Mouse (Mus musculus): Measurements from ENCODE around the gene Gal3st1.

Gene Gal3st1

DNA sequence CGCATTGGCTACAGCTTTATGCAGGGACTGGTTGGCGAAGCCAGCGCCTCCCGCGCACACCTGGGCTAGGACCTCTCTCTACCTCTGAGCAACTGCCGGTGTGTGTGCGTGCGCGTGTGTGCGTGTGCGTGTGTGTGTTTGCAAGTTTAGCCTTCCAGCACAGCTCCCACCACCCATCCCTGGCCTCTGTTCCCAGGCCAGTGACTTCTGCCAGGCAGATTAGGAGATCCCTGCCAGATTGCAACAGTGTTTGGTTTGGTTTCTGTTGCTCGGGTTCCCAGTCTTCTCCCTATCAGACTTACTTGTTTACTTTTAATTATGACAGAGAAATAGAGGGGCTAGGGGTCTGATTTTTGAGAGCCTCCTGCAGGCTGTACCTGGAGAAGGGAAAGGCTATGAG is 48.5 kb downstream of the Gal3st1 start:
- no peak for DNase-seq (ENCODE audit: low read depth, low spot score)

DNA sequence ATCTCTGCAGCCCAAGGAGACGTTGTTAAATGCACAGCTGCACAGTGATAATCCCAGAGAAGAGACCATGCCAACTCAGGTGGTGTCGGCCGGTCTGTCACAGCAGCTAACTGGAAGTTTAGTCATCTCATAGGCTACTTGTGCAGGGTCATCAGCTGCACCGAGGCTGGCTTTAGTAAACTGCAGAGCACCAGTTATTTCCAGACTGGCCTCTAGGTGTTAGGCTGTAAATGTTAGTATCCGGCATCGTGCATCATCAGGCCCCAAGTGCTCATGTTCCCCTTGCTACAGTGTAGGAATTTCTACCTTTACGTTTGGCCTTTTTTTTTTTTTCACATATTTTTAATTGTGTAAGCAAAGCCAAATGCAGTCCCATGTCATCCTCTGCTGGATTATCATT is 50.0 kb downstream of the Gal3st1 start:
- DNase-seq (ENCODE audit: low read depth, low spot score) = no peak

DNA sequence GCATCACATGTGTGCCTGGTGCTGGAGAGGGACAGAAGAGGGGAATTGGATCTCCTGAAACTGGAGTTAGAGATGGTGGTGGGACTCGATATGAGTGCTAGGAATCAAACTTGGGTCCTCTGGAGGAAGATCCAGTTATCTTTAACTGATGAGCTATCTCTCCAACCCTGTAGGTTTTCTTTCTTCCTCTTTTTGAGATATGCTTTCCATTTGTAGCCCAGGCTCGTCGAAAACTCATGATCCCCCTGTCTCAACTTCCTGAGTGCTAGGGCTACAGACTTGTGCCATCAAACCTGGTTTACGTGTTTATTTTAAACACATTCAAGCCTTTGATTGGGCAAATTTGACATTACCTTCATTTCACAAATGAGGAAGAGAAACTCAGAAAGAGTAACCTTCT is 50.7 kb downstream of the Gal3st1 start:
- no peak for DNase-seq (ENCODE audit: low read depth, low spot score)

DNA sequence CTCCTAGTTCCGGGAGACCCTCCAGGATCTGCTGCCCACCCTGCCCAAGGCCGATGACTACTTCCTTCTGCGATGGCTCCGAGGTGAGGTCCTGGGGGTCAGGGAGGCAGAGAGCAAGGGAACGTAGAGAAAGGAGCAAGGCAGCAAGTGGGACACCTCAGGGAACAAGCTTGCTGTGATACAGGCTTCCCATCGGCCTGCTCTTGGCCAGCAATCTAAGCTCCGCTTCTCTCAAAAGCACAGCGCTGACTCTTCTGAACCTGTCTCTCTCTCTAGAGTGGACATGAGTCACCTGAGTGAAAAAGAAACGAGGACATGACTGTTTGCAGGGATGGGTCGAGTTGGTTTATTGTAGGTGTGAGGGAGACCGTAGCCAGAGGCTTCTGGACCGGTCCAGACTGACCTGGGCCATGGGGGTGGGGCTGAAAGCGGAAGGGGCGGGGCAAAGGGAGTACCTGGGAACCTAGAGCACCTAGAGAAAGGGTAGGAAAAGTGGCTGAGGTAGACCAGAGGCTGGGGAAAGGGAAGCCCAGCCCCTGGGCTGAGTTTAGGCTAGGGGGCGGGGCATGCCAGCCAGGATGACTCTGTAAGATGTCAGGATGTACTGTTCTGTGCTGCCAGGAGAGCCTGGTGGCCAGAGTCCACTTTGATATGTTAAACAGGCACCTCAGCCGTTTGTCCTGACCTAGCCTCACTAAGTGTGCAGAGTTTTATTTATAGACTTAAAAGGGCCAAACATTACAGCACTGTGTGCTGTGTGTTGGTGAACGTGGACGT is 51.9 kb downstream of the Gal3st1 start:
- no peak for DNase-seq (ENCODE audit: low read depth, low spot score)

DNA sequence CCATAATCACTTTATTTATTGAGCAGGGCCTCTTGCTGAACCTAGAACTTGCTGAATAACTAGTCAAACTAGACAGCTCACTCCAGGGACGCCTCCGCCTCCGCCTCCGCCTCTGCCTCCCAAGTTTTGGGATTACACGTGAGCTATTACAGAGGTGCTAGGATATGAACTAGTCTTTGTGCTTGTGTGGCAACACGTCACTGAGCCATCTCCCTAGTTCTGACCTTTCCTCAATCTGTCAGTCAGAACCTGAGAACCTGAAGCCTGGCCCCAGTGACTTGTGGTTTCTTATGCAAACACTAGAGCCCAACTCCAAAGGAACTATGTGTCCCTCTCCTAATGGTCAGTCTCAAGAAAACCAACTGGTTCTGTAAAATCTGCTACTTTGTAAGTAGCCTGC is 52.5 kb downstream of the Gal3st1 start:
- DNase-seq (ENCODE audit: low read depth, low spot score) = no peak

DNA sequence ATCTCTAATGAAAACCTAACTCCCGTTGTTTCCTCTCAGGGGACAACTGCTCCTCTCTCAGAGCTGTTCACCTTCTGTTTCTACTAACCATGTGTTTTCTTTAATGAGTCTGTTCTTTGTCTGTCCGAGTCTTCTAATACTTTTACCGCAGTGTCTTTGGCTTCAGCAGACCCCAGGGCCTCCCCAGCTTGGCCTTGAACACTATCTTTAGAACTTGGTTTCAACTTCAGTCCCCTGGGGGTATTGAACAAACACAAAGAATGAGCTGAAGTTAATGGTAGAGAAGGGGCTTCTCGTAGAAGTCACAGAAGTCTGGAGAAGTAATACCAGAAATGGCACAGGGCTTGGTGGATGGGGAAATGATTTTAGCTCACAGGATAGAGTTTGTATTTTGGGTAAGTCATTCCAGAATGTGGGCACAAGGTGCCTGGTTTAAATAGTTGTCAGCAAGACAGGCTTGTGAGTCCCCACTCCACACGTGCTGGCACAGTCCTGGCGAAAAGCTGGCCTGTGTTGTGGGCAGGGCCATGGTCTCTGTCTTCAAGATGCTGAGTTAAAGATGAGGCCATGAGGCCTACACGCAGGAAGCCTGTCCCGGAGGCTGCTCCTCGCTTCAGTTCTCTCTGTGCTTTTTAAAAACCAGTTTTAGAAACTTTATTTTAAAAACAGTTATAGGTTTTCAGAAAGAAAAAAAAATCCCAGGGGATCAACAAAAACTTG is 53.1 kb downstream of the Gal3st1 start:
- no peak for DNase-seq (ENCODE audit: low read depth, low spot score)

DNA sequence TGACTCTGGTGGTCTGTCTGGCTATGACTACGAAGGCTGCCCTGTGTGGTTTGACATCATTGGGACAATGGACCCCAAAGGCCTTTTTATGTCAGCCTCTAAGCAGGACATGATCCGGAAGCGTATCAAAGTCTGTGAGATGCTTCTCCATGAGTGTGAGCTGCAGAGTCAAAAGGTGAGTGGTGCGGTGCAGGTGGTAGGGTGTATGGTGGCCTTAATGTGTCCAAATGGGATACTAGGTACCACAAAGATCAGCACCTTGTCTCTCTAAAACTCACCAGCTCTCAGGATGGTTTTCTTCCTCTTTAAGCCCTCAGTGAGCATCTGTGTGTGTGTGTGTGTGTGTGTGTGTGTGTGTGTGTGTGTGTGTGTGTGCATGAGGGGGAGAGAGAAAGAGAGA is 56.5 kb downstream of the Gal3st1 start:
- no peak for DNase-seq (ENCODE audit: low read depth, low spot score)

DNA sequence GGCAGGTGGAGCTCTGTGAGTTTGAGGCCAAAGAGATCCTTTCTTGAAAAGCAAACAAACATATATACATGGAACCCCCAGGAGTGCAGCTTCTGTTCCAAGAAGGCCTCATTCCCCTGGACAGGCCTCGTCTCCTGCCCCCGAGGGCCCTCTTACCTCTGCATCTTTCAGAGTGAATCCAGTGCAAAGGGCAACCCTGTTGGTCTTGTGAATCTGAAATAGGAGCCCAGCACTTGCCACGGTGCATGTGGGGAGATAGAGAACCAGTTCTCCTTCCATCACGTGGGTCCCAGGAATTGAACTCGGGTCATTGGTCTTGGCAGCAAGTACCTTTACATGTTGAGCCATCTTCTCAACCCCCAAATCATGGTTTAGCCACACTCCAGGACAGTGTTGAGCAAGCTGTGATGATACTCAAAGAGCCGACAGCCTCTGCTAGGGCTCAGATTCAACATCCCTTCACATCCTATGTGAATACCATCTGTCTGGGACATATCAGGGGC is 57.7 kb downstream of the Gal3st1 start:
- no peak for DNase-seq (ENCODE audit: low read depth, low spot score)

DNA sequence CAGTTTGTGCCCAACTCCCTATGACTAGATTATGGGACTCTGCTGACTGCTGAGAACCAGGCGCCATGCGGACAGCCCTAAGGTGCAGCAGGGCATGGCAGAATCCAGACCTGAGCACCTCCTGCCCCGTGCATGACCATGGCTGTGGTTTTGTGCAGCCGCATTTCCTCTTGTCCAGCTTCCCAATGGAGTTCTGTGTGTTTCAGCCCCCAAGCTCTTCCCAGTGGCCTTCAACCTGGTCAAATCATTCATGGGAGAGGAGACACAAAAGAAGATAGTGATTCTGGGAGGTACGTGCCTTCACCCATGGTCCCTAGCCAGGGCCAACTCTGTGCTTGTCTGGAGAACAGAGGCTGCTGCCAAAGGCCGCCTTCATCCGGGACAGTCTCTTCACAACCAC is 59.6 kb downstream of the Gal3st1 start:
- DNase-seq (ENCODE audit: low read depth, low spot score) = no peak

DNA sequence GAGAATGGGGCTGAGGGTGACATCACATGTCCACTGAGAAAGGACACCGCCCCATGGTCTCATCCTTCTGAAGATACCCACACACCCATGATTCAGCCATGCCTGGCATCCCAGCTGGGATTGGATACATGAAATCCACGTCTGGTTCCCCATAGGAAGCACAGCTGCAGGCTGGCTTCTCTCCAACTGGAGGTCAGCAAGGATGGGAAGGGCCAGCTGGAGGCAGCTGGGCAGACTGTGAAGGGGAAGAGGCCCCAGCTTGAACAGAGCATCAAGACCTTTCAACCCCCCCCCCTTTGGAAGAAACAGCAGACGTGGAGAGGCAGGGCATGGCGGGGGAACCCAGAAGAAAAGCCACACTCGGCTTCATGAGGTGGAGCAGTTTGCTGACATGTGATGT is 63.1 kb downstream of the Gal3st1 start:
- DNase-seq (ENCODE audit: low read depth, low spot score) = no peak

DNA sequence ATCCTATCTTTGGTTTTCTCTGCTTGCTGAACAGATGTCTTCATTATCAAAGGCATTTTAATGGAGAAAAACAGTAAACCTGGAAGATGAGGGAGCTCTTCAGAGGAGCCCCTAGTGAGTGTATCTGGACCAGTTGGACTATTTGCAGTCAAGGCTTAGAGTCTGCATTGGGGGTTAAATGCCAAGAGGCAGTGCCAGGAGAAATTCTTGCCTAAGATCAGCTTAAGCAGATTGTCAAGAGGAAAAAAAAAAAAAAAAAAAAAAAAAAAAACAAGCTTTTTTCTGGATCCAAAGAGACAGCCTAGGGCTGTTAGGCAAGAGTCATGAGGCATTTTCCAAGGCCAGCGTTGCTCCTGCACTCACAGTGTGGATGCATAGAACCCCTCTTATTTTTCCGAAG is 64.3 kb downstream of the Gal3st1 start:
- no peak for DNase-seq (ENCODE audit: low read depth, low spot score)

DNA sequence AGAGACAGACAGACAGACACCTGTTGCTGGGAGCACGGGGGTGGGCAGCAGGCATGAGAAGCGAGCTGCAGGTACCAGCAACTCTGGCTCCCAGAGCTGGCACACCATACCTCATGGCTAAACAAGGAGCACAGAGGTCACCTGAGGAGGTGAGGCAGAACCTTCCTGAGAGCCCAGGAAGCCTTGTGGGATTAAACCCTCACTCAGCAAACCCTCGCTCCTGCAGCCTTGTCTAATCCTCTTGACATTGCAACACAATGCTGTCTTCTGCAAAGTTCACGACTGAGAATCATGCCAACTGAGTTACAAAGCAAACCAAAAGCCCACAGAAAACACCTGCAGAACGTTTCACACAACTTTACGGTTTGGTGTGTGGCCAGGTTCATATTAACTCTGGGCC is 65.0 kb downstream of the Gal3st1 start:
- no peak for DNase-seq (ENCODE audit: low read depth, low spot score)
